Mouse (Mus musculus) megakaryocyte, adult 5-6 weeks (primary cell): ENCODE measurements around the gene Herpud1. TPM values are rescaled to one million over a fixed set of nuclear protein-coding genes. Genes with fewer than 3 reads are reported as not detected.

Experiments
- ATAC-seq: 2 replicates; pipeline ENCODE4 v1.8.0; 2016; ENCODE audit warnings: mild to moderate bottlenecking, inconsistent platforms; ENCODE audit not compliant: poor library complexity, severe bottlenecking
- total RNA-seq, 2 experiments: library from RNA; stranded (forward) in 1 of 2; stranded (reverse) in 1 of 2; fragments of 153-499, 151-499 nt in 1 of 2; fragments of 221-1000, 200-1000 nt in 1 of 2; gene quantifications; 2 replicates each; pipeline versions ENCODE4 v1.2.3 to v1.2.4; 2015 to 2017

Gene Herpud1
- 71.9 and 76.0 TPM in 2 replicates for total RNA-seq (2015)
- 79.4 and 80.9 TPM in 2 replicates for total RNA-seq (2017)

- peak; percentile 84 for ATAC-seq
Observed at GRCm38 (mm10) chr8:94386214-94387026, at the start of gene Herpud1. TSS of gene Herpud1 (plus strand) at chr8:94386438.

GRCm38 (mm10) chr8:94337559-94337958, 48.7 kb upstream of the Herpud1 start:
- no peak for ATAC-seq

GRCm38 (mm10) chr8:94340796-94341195, 45.4 kb upstream of the Herpud1 start:
- ATAC-seq: peak; percentile 67

- no peak for ATAC-seq
Observed at GRCm38 (mm10) chr8:94342691-94343090, 43.5 kb upstream of the Herpud1 start.

- ATAC-seq: peak; percentile 68
Observed at GRCm38 (mm10) chr8:94343290-94343689, 42.9 kb upstream of the Herpud1 start.

GRCm38 (mm10) chr8:94343778-94344320, 42.4 kb upstream of the Herpud1 start:
- ATAC-seq: no peak

- ATAC-seq: no peak
Observed at GRCm38 (mm10) chr8:94345657-94346056, 40.6 kb upstream of the Herpud1 start.

GRCm38 (mm10) chr8:94346264-94346663, 40.0 kb upstream of the Herpud1 start:
- no peak for ATAC-seq

GRCm38 (mm10) chr8:94348425-94348824, 37.8 kb upstream of the Herpud1 start:
- ATAC-seq: no peak

GRCm38 (mm10) chr8:94354069-94354531, 32.1 kb upstream of the Herpud1 start:
- ATAC-seq: peak; percentile 51

GRCm38 (mm10) chr8:94354571-94354970, 31.7 kb upstream of the Herpud1 start:
- peak; percentile 91 for ATAC-seq

- no peak for ATAC-seq
Observed at GRCm38 (mm10) chr8:94357220-94357619, 29.0 kb upstream of the Herpud1 start.

- ATAC-seq: no peak
Observed at GRCm38 (mm10) chr8:94358541-94358940, 27.7 kb upstream of the Herpud1 start.

- no peak for ATAC-seq
Observed at GRCm38 (mm10) chr8:94361774-94362431, 24.3 kb upstream of the Herpud1 start.

- no peak for ATAC-seq
Observed at GRCm38 (mm10) chr8:94362607-94363239, 23.5 kb upstream of the Herpud1 start.

GRCm38 (mm10) chr8:94363288-94363688, 22.9 kb upstream of the Herpud1 start:
- peak; percentile 78 for ATAC-seq

- no peak for ATAC-seq
Observed at GRCm38 (mm10) chr8:94363906-94364305, 22.3 kb upstream of the Herpud1 start.

- ATAC-seq: no peak
Observed at GRCm38 (mm10) chr8:94364686-94365312, 21.4 kb upstream of the Herpud1 start.

- peak; percentile 85 for ATAC-seq
Observed at GRCm38 (mm10) chr8:94365410-94365981, 20.7 kb upstream of the Herpud1 start.

GRCm38 (mm10) chr8:94370839-94371238, 15.4 kb upstream of the Herpud1 start:
- ATAC-seq: peak; percentile 80
